Mouse (Mus musculus) liver, postnatal 0 days (tissue): ENCODE data around the gene Haus7.

ENCODE experiments used
- CTCF ChIP-seq: sonication (generic); IDR thresholded peaks from 2 replicates; pipeline ENCODE4 v1.5.1; 2016; ENCODE audit warnings: antibody characterized with exemption, low read depth
- EP300 ChIP-seq: IDR thresholded peaks from 2 replicates; pipeline ENCODE4 v1.6.1; 2016; ENCODE audit warnings: antibody characterized with exemption, low read depth, mild to moderate bottlenecking

DNA sequence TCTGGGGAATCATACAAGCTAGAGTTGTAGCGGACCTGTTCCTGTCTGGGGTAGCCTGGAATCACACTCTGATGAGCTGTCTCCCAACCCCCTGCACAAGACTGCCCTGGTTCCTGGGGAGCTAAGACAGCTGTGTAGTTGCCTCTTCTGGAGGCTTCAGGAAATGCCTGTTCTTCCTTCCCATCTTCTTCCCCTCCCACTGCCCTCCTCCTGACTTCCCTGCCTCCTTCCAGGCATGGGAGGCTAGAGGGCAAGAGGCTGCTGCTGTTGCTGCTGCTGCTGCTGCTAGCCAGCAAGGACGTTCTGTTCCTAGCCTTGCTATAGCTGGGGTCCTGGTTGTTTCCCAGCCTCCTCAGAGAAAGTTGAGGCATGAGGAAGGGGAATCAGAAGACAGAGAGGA lies 21.5 kb upstream of the Haus7 start:
- no peak for TF ChIP-seq CTCF
- TF ChIP-seq EP300, result no peak
